Mouse (Mus musculus) brain, embryonic 14.5 days (tissue): ENCODE measurements around the gene Dynll2.

Experiments used
- CTCF ChIP-seq: fragments of 200-500 bp; IDR thresholded peaks from 2 replicates; pipeline ENCODE4 v1.5.1; 2012; ENCODE audit warnings: inconsistent platforms, mild to moderate bottlenecking, moderate library complexity, borderline replicate concordance; ENCODE audit not compliant: insufficient read depth, insufficient read length; ENCODE audit errors: extremely low read depth
- POLR2A ChIP-seq: fragments of 200-500 bp; IDR thresholded peaks from 2 replicates; pipeline ENCODE4 v1.6.1; 2012; ENCODE audit warnings: mild to moderate bottlenecking, inconsistent platforms, borderline replicate concordance; ENCODE audit not compliant: poor library complexity, insufficient read depth, insufficient read length, severe bottlenecking; ENCODE audit errors: extremely low read depth

DNA sequence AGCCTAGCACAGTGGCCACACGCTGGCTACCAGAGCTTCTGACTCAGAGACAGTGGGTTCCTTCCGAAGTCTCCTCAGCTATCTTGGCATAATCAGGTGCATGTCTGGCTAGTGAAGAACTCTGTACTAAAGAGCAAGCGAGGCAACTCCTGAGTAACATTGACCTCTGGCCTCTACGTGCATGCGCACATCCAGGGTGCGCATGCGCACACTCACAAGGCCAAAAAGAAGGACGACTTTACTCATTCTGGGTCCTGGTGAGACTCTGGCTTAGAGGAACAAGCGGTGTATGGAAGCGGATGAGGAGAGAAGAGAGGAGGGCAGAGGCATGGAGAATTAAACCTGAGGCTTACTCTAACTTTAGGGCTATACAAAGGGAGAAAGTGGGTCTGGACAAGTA lies 26.3 kb upstream of the Dynll2 start:
- TF ChIP-seq CTCF (no peak), POLR2A (no peak)
